Mouse (Mus musculus) liver, embryonic 14.5 days (tissue): ENCODE results near the gene Chrng.

Source experiments
- CTCF ChIP-seq: IDR thresholded peaks from 2 replicates; pipeline ENCODE4 v1.5.1; 2016; ENCODE audit warnings: antibody characterized with exemption, low read depth, control low read depth
- EP300 ChIP-seq: IDR thresholded peaks from 2 replicates; pipeline ENCODE4 v1.6.1; 2016; ENCODE audit warnings: antibody characterized with exemption, low read depth

GRCm38 (mm10) chr1:87183998-87184750 is 20.3 kb upstream of the Chrng start:
- TF ChIP-seq EP300 (no peak), CTCF (no peak)
